Mouse (Mus musculus) cortical plate, adult 2 months (tissue): Measurements from ENCODE around the gene Fbxl20.

Source experiments
- CTCF ChIP-seq: fragments of 200-500 bp; IDR thresholded peaks from 2 replicates; pipeline ENCODE4 v1.5.1; 2011; ENCODE audit warnings: mild to moderate bottlenecking, control low read depth, low read length; ENCODE audit not compliant: insufficient read depth; ENCODE audit errors: extremely low read depth
- POLR2A ChIP-seq: fragments of 200-500 bp; IDR thresholded peaks from 2 replicates; pipeline ENCODE4 v1.6.1; 2011; ENCODE audit warnings: mild to moderate bottlenecking, low read length, control low read depth; ENCODE audit not compliant: insufficient read depth; ENCODE audit errors: extremely low read depth

- TF ChIP-seq POLR2A (no peak), CTCF (no peak)
Observed at GRCm38 (mm10) chr11:98134951-98135350, 15.3 kb downstream of the Fbxl20 start.
